Mouse (Mus musculus): ENCODE measurements around the gene Gps2.

The Gps2 gene

GRCm38 (mm10) chr11:69884663-69885062 is 29.0 kb upstream of the Gps2 start:
- in situ Hi-C loops (cut with MboI, MseI), result no loop called here

GRCm38 (mm10) chr11:69886907-69887635 is 26.6 kb upstream of the Gps2 start:
- in situ Hi-C loops (cut with MboI, MseI), result no loop called here

- in situ Hi-C loops (cut with MboI, MseI), result no loop called here
Measured at GRCm38 (mm10) chr11:69891482-69891881, 22.2 kb upstream of the Gps2 start.

GRCm38 (mm10) chr11:69894671-69895070 is 19.0 kb upstream of the Gps2 start:
- in situ Hi-C loops (cut with MboI, MseI), result no loop called here

GRCm38 (mm10) chr11:69895291-69895690 is 18.4 kb upstream of the Gps2 start, which contains the start of gene Acap1:
Gene Acap1 (minus strand): TSS chr11:69895539.
- in situ Hi-C loops (cut with MboI, MseI), result no loop called here

- in situ Hi-C loops (cut with MboI, MseI), result no loop called here
Measured at GRCm38 (mm10) chr11:69899870-69900269, 13.8 kb upstream of the Gps2 start.

GRCm38 (mm10) chr11:69900471-69901405 is 12.9 kb upstream of the Gps2 start, which contains the start of the genes 2810408A11Rik and Neurl4:
Gene 2810408A11Rik (minus strand): TSS chr11:69900987.
Gene Neurl4 (plus strand): TSS chr11:69901072.
- in situ Hi-C loops (cut with MboI, MseI), result no loop called here

- in situ Hi-C loops (cut with MboI, MseI), result no loop called here
Measured at GRCm38 (mm10) chr11:69901406-69901846, 12.3 kb upstream of the Gps2 start.

GRCm38 (mm10) chr11:69901993-69902392 is 11.7 kb upstream of the Gps2 start:
- in situ Hi-C loops (cut with MboI, MseI), result no loop called here

GRCm38 (mm10) chr11:69902972-69903371 is 10.7 kb upstream of the Gps2 start:
- in situ Hi-C loops (cut with MboI, MseI), result no loop called here

- in situ Hi-C loops (cut with MboI, MseI), result no loop called here
Measured at GRCm38 (mm10) chr11:69904311-69904710, 9.4 kb upstream of the Gps2 start.

- in situ Hi-C loops (cut with MboI, MseI), result no loop called here
Measured at GRCm38 (mm10) chr11:69908645-69909044, 5.0 kb upstream of the Gps2 start.

GRCm38 (mm10) chr11:69909174-69909573 is 4.5 kb upstream of the Gps2 start:
- in situ Hi-C loops (cut with MboI, MseI), result no loop called here

- in situ Hi-C loops (cut with MboI, MseI), result no loop called here
Measured at GRCm38 (mm10) chr11:69910177-69910576, 3.5 kb upstream of the Gps2 start.

- in situ Hi-C loops (cut with MboI, MseI), result no loop called here
Measured at GRCm38 (mm10) chr11:69910781-69911560, 2.7 kb upstream of the Gps2 start.

GRCm38 (mm10) chr11:69911701-69912100 is 2.0 kb upstream of the Gps2 start:
- in situ Hi-C loops (cut with MboI, MseI), result no loop called here

GRCm38 (mm10) chr11:69912716-69913530 is 765 bp upstream of the Gps2 start:
- in situ Hi-C loops (cut with MboI, MseI), result no loop called here

GRCm38 (mm10) chr11:69914372-69914764 is 680 bp downstream of the Gps2 start:
- in situ Hi-C loops (cut with MboI, MseI), result no loop called here

- in situ Hi-C loops (cut with MboI, MseI), result no loop called here
Measured at GRCm38 (mm10) chr11:69914917-69915430, 1.3 kb downstream of the Gps2 start.
